Mouse (Mus musculus) layer of hippocampus, adult 9-11 months (tissue): ENCODE measurements at regions not wholly inside any gene's neighbourhood (a gene's known extent, or its start where the extent isn't known, plus 50 kb on each side); places are given as distances from the start of the nearest gene placed in this dataset.

Experiments
- DNase-seq: peaks from one replicate; pipeline ENCODE4 v3.0.0; 2022

GRCm38 (mm10) chr3:52158788-52159260 is 53.9 kb upstream of the Maml3 start:
- no peak for DNase-seq

GRCm38 (mm10) chr3:52161688-52162087 is 56.8 kb upstream of the Maml3 start:
- DNase-seq: no peak

- no peak for DNase-seq
Measured at GRCm38 (mm10) chr3:52163990-52164389, 59.1 kb upstream of the Maml3 start.

GRCm38 (mm10) chr3:52167420-52167819 is 62.5 kb upstream of the Maml3 start:
- DNase-seq: no peak

- no peak for DNase-seq
Measured at GRCm38 (mm10) chr3:52170847-52171246, 66.0 kb upstream of the Maml3 start.

GRCm38 (mm10) chr3:52171303-52171702 is 66.4 kb upstream of the Maml3 start:
- no peak for DNase-seq

- no peak for DNase-seq
Measured at GRCm38 (mm10) chr3:52173490-52173889, 68.6 kb upstream of the Maml3 start.

GRCm38 (mm10) chr3:52176108-52176507 is 71.2 kb upstream of the Maml3 start:
- no peak for DNase-seq

- DNase-seq: no peak
Measured at GRCm38 (mm10) chr3:52178851-52179250, 74.0 kb upstream of the Maml3 start.

- DNase-seq: peak; percentile 75
Measured at GRCm38 (mm10) chr3:52179686-52180085, 74.8 kb upstream of the Maml3 start.

- DNase-seq: no peak
Measured at GRCm38 (mm10) chr3:52180306-52180705, 75.4 kb upstream of the Maml3 start.

- peak; percentile 55 for DNase-seq
Measured at GRCm38 (mm10) chr3:52180785-52181184, 75.9 kb upstream of the Maml3 start.

GRCm38 (mm10) chr3:52181326-52182101 is 76.6 kb upstream of the Maml3 start:
- no peak for DNase-seq

GRCm38 (mm10) chr3:52184241-52184640 is 79.4 kb upstream of the Maml3 start:
- no peak for DNase-seq

- no peak for DNase-seq
Measured at GRCm38 (mm10) chr3:52185351-52185750, 80.5 kb upstream of the Maml3 start.

GRCm38 (mm10) chr3:52187401-52187801 is 80.7 kb upstream of the Foxo1 start:
- DNase-seq: no peak

- no peak for DNase-seq
Measured at GRCm38 (mm10) chr3:52188303-52188702, 79.8 kb upstream of the Foxo1 start.

- DNase-seq: no peak
Measured at GRCm38 (mm10) chr3:52189016-52189415, 79.1 kb upstream of the Foxo1 start.

GRCm38 (mm10) chr3:52190021-52190420 is 78.1 kb upstream of the Foxo1 start:
- DNase-seq: no peak

- no peak for DNase-seq
Measured at GRCm38 (mm10) chr3:52193026-52193425, 75.1 kb upstream of the Foxo1 start.

GRCm38 (mm10) chr3:52194216-52194615 is 73.9 kb upstream of the Foxo1 start:
- no peak for DNase-seq

- no peak for DNase-seq
Measured at GRCm38 (mm10) chr3:52195486-52195885, 72.7 kb upstream of the Foxo1 start.

- peak; percentile 57 for DNase-seq
Measured at GRCm38 (mm10) chr3:52196047-52196935, 71.8 kb upstream of the Foxo1 start.

- no peak for DNase-seq
Measured at GRCm38 (mm10) chr3:52196936-52197246, 71.2 kb upstream of the Foxo1 start.
